Mouse (Mus musculus): Measurements from ENCODE around the gene Tcf15. TPM values are rescaled to one million over a fixed set of nuclear protein-coding genes. Genes with fewer than 3 reads are reported as not detected.

The Tcf15 gene
- polyA plus RNA-seq, 1 experiment: 0.21 TPM

GRCm38 (mm10) chr2:152169377-152169776 is 26.0 kb downstream of the Tcf15 start:
- Histone ChIP-seq H3K4me3 (replicated peaks) (no peak overlapping the region), H3K36me3 (ENCODE audit: control insufficient read depth) (no peaks in the 10 kb centered on the region), H3K27me3 (ENCODE audit: control insufficient read depth) (peaks cover 2% of the 10 kb centered on the region; the same call in 1 of the 2 replicates), H3K4me1 (ENCODE audit: control insufficient read depth) (no peaks in the 10 kb centered on the region), H3K9me3 (ENCODE audit: control insufficient read depth, low read length) (no peaks in the 10 kb centered on the region)
- no peak for TF ChIP-seq TAL1 (IDR thresholded peaks at IDR 0.05; ENCODE audit: low read length)
- TF ChIP-seq GATA1 (IDR thresholded peaks at IDR 0.05; ENCODE audit: low read length): no peak

- Histone ChIP-seq H3K4me1 (ENCODE audit: control insufficient read depth) (no peaks in the 10 kb centered on the region), H3K4me3 (replicated peaks) (no peak overlapping the region), H3K36me3 (ENCODE audit: control insufficient read depth) (no peaks in the 10 kb centered on the region), H3K27me3 (ENCODE audit: control insufficient read depth) (peaks cover 13% of the 10 kb centered on the region), H3K9me3 (ENCODE audit: control insufficient read depth, low read length) (peaks cover 3% of the 10 kb centered on the region)
- TF ChIP-seq GATA1 (IDR thresholded peaks at IDR 0.05; ENCODE audit: low read length) (no peak), TAL1 (IDR thresholded peaks at IDR 0.05; ENCODE audit: low read length) (no peak)
Observed at GRCm38 (mm10) chr2:152174861-152175260, 31.5 kb downstream of the Tcf15 start.

- no peak overlapping the region for H3K4me3 ChIP-seq (replicated peaks)
- H3K9me3 ChIP-seq (ENCODE audit: control insufficient read depth, low read length): peaks cover 3% of the 10 kb centered on the region
- no peaks in the 10 kb centered on the region for H3K4me1 ChIP-seq (ENCODE audit: control insufficient read depth)
- peaks cover 13% of the 10 kb centered on the region for H3K27me3 ChIP-seq (ENCODE audit: control insufficient read depth)
- no peak for TF ChIP-seq GATA1 (IDR thresholded peaks at IDR 0.05; ENCODE audit: low read length)
- TF ChIP-seq TAL1 (IDR thresholded peaks at IDR 0.05; ENCODE audit: low read length): no peak
- H3K36me3 ChIP-seq (ENCODE audit: control insufficient read depth): no peaks in the 10 kb centered on the region
Observed at GRCm38 (mm10) chr2:152176659-152177058, 33.3 kb downstream of the Tcf15 start.

GRCm38 (mm10) chr2:152177162-152177805 is 33.9 kb downstream of the Tcf15 start:
- Histone ChIP-seq H3K4me3 (replicated peaks) (no peak overlapping the region), H3K9me3 (ENCODE audit: control insufficient read depth, low read length) (peaks cover 3% of the 10 kb centered on the region), H3K27me3 (ENCODE audit: control insufficient read depth) (peaks cover 13% of the 10 kb centered on the region), H3K4me1 (ENCODE audit: control insufficient read depth) (no peaks in the 10 kb centered on the region), H3K36me3 (ENCODE audit: control insufficient read depth) (no peaks in the 10 kb centered on the region)
- TF ChIP-seq TAL1 (IDR thresholded peaks at IDR 0.05; ENCODE audit: low read length) (no peak), GATA1 (IDR thresholded peaks at IDR 0.05; ENCODE audit: low read length) (no peak)

GRCm38 (mm10) chr2:152177806-152178170 is 34.4 kb downstream of the Tcf15 start:
- H3K27me3 ChIP-seq (ENCODE audit: control insufficient read depth): peaks cover 13% of the 10 kb centered on the region
- TF ChIP-seq GATA1 (IDR thresholded peaks at IDR 0.05; ENCODE audit: low read length): no peak
- no peak for TF ChIP-seq TAL1 (IDR thresholded peaks at IDR 0.05; ENCODE audit: low read length)
- H3K9me3 ChIP-seq (ENCODE audit: control insufficient read depth, low read length): peaks cover 3% of the 10 kb centered on the region
- H3K4me1 ChIP-seq (ENCODE audit: control insufficient read depth): no peaks in the 10 kb centered on the region
- no peak overlapping the region for H3K4me3 ChIP-seq (replicated peaks)
- H3K36me3 ChIP-seq (ENCODE audit: control insufficient read depth): no peaks in the 10 kb centered on the region

- Histone ChIP-seq H3K4me1 (ENCODE audit: control insufficient read depth) (no peaks in the 10 kb centered on the region), H3K27me3 (ENCODE audit: control insufficient read depth) (peaks cover 13% of the 10 kb centered on the region), H3K4me3 (replicated peaks) (no peak overlapping the region), H3K9me3 (ENCODE audit: control insufficient read depth, low read length) (peaks cover 3% of the 10 kb centered on the region), H3K36me3 (ENCODE audit: control insufficient read depth) (no peaks in the 10 kb centered on the region)
- TF ChIP-seq TAL1 (IDR thresholded peaks at IDR 0.05; ENCODE audit: low read length) (no peak), GATA1 (IDR thresholded peaks at IDR 0.05; ENCODE audit: low read length) (no peak)
Observed at GRCm38 (mm10) chr2:152178345-152178744, 35.0 kb downstream of the Tcf15 start.

GRCm38 (mm10) chr2:152179301-152179700 is 35.9 kb downstream of the Tcf15 start:
- Histone ChIP-seq H3K4me1 (ENCODE audit: control insufficient read depth) (no peaks in the 10 kb centered on the region), H3K27me3 (ENCODE audit: control insufficient read depth) (peaks cover 13% of the 10 kb centered on the region), H3K4me3 (replicated peaks) (no peak overlapping the region), H3K9me3 (ENCODE audit: control insufficient read depth, low read length) (peaks cover 3% of the 10 kb centered on the region), H3K36me3 (ENCODE audit: control insufficient read depth) (no peaks in the 10 kb centered on the region)
- TF ChIP-seq GATA1 (IDR thresholded peaks at IDR 0.05; ENCODE audit: low read length): no peak
- TF ChIP-seq TAL1 (IDR thresholded peaks at IDR 0.05; ENCODE audit: low read length): no peak

GRCm38 (mm10) chr2:152180323-152180722 is 37.0 kb downstream of the Tcf15 start:
- H3K4me3 ChIP-seq (replicated peaks): no peak overlapping the region
- no peak for TF ChIP-seq GATA1 (IDR thresholded peaks at IDR 0.05; ENCODE audit: low read length)
- no peak for TF ChIP-seq TAL1 (IDR thresholded peaks at IDR 0.05; ENCODE audit: low read length)
- no peaks in the 10 kb centered on the region for H3K9me3 ChIP-seq (ENCODE audit: control insufficient read depth, low read length)
- no peaks in the 10 kb centered on the region for H3K36me3 ChIP-seq (ENCODE audit: control insufficient read depth)
- no peaks in the 10 kb centered on the region for H3K4me1 ChIP-seq (ENCODE audit: control insufficient read depth)
- H3K27me3 ChIP-seq (ENCODE audit: control insufficient read depth): peaks cover 13% of the 10 kb centered on the region

- Histone ChIP-seq H3K4me3 (replicated peaks) (no peak overlapping the region), H3K27me3 (ENCODE audit: control insufficient read depth) (no peaks in the 10 kb centered on the region), H3K9me3 (ENCODE audit: control insufficient read depth, low read length) (no peaks in the 10 kb centered on the region), H3K36me3 (ENCODE audit: control insufficient read depth) (no peaks in the 10 kb centered on the region), H3K4me1 (ENCODE audit: control insufficient read depth) (peaks cover 7% of the 10 kb centered on the region)
- TF ChIP-seq GATA1 (IDR thresholded peaks at IDR 0.05; ENCODE audit: low read length): no peak
- no peak for TF ChIP-seq TAL1 (IDR thresholded peaks at IDR 0.05; ENCODE audit: low read length)
Observed at GRCm38 (mm10) chr2:152187132-152187531, 43.8 kb downstream of the Tcf15 start.

GRCm38 (mm10) chr2:152189213-152189612 is 45.9 kb downstream of the Tcf15 start:
- H3K4me1 ChIP-seq (ENCODE audit: control insufficient read depth): peaks cover 25% of the 10 kb centered on the region
- no peaks in the 10 kb centered on the region for H3K36me3 ChIP-seq (ENCODE audit: control insufficient read depth)
- no peaks in the 10 kb centered on the region for H3K9me3 ChIP-seq (ENCODE audit: control insufficient read depth, low read length)
- no peak overlapping the region for H3K4me3 ChIP-seq (replicated peaks)
- TF ChIP-seq GATA1 (IDR thresholded peaks at IDR 0.05; ENCODE audit: low read length) (no peak), TAL1 (IDR thresholded peaks at IDR 0.05; ENCODE audit: low read length) (no peak)
- H3K27me3 ChIP-seq (ENCODE audit: control insufficient read depth): no peaks in the 10 kb centered on the region
